Mouse (Mus musculus) heart, embryonic 15.5 days (tissue): ENCODE measurements at regions not wholly inside any gene's neighbourhood (a gene's known extent, or its start where the extent isn't known, plus 50 kb on each side); places are given as distances from the start of the nearest gene placed in this dataset.
A peak's percentile ranks its signal among the peaks of the same experiment; 100 is the strongest.
"Not testable (repeated sequence)": the region's sequence is repeated elsewhere in the genome, so short reads cannot be mapped to it uniquely, and the experiment has no call there.

Experiments used
- ATAC-seq: fragments of 200-750 bp; cut with Nextera tagmentation; replicated peaks from 2 replicates; pipeline ENCODE4 v1.8.0; 2017; ENCODE audit warnings: low read depth, moderate TSS enrichment; ENCODE audit not compliant: insufficient number of reproducible peaks, insufficient read depth, low FRiP score
- H3K27ac ChIP-seq: fragments of 300-500 bp; sonication (generic); 2 replicates; pipeline ENCODE4 v1.5.1; 2015; ENCODE audit warnings: mild to moderate bottlenecking, inconsistent platforms
- H3K27me3 ChIP-seq: fragments of 300-500 bp; sonication (generic); 2 replicates; pipeline ENCODE4 v1.6.1; 2015; ENCODE audit warnings: inconsistent platforms
- H3K36me3 ChIP-seq: fragments of 300-500 bp; sonication (generic); 2 replicates; pipeline ENCODE4 v1.6.1; 2015; ENCODE audit warnings: mild to moderate bottlenecking, inconsistent platforms
- H3K4me1 ChIP-seq: fragments of 300-500 bp; sonication (generic); replicated peaks from 2 replicates; pipeline ENCODE4 v1.6.1; 2015; ENCODE audit warnings: inconsistent platforms
- H3K4me2 ChIP-seq: fragments of 300-500 bp; sonication (generic); 2 replicates; pipeline ENCODE4 v1.6.1; 2015; ENCODE audit warnings: inconsistent platforms, mild to moderate bottlenecking, moderate library complexity
- H3K4me3 ChIP-seq: fragments of 300-500 bp; sonication (generic); 2 replicates; pipeline ENCODE4 v1.5.1; 2015; ENCODE audit warnings: mild to moderate bottlenecking, inconsistent platforms
- H3K9ac ChIP-seq: fragments of 300-500 bp; sonication (generic); 2 replicates; pipeline ENCODE4 v1.6.1; 2015; ENCODE audit warnings: mild to moderate bottlenecking, inconsistent platforms
- H3K9me3 ChIP-seq: fragments of 300-500 bp; sonication (generic); replicated peaks from 2 replicates; pipeline ENCODE4 v1.6.1; 2016; ENCODE audit warnings: inconsistent platforms
- WGBS: fragments of 180-500 bp; shearing (Covaris S2); methylation state at CpG from one replicate; pipeline ENCODE4 v1.1.7; 2015; ENCODE audit warnings: mixed read lengths; 5-methylcytosine and 5-hydroxymethylcytosine counted together

GRCm38 (mm10) chr8:20557184-20557583, 57.5 kb upstream of the Gm21119 start:
- not testable (repeated sequence) for H3K27me3 ChIP-seq, H3K4me1 ChIP-seq, H3K9me3 ChIP-seq, H3K9ac ChIP-seq, H3K36me3 ChIP-seq, H3K27ac ChIP-seq
- peak; percentile 67; the same call in 1 of the 2 replicates for ATAC-seq
- 77% methylated on average over 7 of the region's 8 CpGs for WGBS
- Histone ChIP-seq H3K4me3 (peak overlapping the region; percentile 44), H3K4me2 (peak overlapping the region; percentile 56)

- not testable (repeated sequence) for H3K9me3 ChIP-seq, H3K36me3 ChIP-seq, H3K27ac ChIP-seq, H3K27me3 ChIP-seq, H3K4me1 ChIP-seq
- Histone ChIP-seq H3K9ac (peak overlapping the region; percentile 49), H3K4me2 (peak overlapping the region; percentile 56), H3K4me3 (peak overlapping the region; percentile 44)
- WGBS: 48% methylated on average over 41 of the region's 47 CpGs
- ATAC-seq: peak; percentile 98
These were observed 57.1 kb upstream of the Gm21119 start for GRCm38 (mm10) chr8:20557609-20558008.
